Mouse (Mus musculus) kidney, postnatal 10 days (tissue): Measurements from ENCODE around the gene Pan2.
"Not testable (repeated sequence)": the region's sequence is repeated elsewhere in the genome, so short reads cannot be mapped to it uniquely, and the experiment has no call there.

Experiments used
- DNase-seq: peaks from one replicate; pipeline ENCODE4 v3.0.0; 2021; ENCODE audit warnings: mixed read lengths

Gene Pan2

DNA sequence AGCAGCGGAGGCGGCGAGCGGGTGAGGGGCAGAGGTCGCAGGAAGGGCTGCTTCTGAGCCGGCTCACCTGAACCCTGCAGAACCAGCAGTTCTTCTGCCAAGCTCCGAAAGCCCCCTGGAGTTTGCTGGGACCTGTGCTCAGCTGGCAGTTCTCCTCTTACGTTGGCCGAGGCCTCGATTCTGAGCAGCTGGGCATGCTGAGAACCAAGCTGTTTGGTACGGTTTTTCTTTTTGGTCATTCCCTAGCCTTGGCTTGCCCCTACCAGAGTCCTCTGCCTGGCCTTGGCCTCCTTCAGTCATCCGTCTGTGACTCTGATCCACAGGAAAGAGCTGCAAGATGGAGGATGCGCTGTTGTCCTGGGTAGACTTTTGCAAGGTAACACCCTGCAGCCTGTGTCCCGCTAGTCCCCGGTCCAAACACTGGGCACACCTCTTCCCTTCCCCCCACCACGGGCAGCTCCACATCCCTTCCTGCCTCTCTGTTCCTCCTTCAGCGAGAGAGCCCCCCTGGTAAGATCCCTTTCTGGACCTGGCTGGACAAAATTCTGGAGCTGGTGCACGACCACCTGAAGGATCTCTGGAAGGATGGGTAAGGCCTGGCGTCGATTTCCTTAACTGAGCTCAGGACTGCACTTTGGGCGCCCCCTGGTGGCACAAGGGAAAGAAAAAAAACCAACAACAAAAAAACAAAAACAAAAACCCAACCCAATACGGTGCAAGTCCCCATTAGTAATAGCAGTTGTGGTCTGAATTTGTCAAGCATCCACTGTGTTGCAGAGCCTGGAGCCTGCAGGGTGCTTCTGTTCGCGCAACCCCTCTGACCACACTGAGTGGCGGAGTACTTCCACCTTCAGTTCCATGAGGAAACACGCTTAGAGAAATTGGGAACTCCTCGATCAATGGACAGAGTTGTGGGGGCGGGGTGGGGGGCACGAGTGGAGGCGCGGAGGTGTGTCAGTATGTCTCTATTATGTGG lies 19.2 kb upstream of the Pan2 start:
- DNase-seq, result peak; percentile 86

DNA sequence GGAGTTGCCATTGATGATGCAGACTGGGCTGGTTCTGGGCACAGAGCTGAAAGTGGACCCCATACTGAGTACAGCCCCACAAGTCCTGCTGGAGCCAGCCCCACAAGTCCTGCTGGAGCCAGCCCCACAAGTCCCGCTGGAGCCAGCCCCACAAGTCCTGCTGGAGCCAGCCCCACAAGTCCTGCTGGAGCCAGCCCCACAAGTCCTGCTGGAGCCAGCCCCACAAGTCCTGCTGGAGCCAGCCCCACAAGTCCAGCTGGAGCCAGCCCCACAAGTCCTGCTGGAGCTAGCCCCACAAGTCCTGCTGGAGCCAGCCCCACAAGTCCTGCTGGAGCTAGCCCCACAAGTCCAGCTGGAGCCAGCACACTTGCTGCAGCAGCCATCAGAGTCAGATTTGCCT lies 12.5 kb upstream of the Pan2 start:
- DNase-seq, result not testable (repeated sequence)

DNA sequence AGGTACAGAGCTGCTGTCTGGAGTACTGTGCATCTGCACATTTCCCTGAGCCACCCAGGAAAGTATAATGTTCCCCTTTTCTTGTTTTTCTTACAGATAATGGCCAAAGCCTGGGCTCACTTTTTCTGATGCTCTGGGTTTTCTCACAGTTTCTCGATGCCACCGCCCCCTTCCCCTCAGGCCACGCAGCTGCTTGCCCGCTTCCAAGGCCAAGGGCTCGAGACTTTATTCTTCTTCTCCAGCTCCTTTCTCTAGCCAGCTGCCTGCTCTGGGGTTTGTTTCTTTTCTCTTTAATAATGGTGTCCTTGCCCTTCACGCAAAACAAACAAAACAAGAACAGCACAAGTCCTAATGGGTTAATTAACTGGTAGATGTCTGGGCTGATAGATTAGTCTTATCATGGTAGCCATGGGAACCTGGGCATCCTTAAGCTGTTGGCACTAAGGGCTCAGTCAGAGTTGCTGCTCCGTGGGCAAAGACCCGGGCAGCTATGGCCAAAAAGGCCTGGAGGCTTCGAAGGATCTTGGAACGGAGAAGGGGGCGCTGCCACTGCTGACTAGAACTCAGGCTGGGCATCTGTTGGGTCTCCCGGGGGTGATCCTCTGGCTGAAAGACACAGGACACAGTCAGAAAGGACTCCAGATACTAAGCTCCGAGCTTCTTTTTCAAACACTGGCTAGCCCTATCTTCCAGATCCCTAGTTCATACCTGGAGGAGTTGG lies 6.6 kb upstream of the Pan2 start:
- DNase-seq, result no peak

DNA sequence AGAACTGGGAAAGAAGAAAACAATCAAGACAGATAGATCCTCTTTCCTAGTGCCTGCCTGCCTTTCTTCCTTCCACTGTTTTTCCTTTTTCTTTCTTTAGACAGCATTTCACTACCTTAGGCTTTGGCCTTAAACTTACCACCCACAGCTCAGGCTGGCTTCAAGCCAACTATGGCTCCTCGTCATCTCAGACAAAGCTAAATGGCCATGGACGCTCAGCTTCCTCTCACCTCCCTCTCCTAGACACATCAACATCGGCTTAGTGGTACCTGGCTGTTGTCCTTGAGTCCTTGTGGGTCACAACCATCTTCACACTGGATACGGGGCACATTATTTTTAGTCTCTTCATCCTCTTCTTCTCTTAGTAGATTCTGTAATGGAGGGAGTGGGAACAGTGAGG lies 5.9 kb upstream of the Pan2 start:
- DNase-seq, result no peak

DNA sequence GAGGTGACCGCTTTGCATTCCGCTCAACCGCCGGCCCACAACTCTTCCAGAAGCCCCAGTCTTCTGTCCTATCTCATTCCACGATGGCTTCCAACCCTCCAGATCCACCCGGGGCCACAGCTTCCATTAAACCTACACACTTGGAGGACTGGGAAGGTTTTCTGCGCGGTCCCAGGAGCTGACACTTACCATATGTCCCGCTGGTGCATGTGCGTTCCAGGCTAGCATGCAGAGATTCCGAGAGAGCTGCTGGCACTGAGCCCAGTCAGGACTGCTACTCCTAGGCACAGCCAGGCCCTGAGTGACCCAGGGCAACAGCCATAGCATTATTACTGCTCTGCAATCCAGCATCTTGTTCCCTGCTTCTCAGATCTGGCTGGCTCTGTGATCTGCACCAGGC lies 5.5 kb upstream of the Pan2 start:
- DNase-seq, result peak; percentile 53

- no peak for DNase-seq
These were observed 4.9 kb upstream of the Pan2 start for GRCm38 (mm10) chr10:128298243-128298642.

DNA sequence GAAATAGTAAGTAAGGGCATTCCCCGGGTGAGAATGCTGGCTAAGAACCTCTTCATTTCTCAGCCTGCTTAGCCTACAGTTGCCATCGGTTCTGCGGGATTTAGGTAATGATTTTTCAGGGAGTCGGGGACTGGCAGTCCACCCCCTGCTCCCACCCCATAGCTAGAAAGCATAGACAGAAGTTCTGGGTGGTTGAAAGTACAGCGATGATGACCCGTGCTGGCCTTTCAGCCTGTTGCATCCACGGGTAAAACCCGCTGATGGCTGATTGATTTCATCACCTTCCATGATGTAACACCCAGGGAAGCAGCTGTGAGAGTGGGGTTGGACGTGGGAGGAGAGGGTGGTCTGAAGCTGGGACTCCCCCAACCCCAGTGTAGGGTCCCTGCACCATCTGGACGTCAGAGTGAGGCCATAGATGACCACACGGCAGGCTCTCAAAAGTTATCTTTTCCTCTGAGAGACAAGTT lies 4.4 kb upstream of the Pan2 start, which contains the start of gene Il23a:
TSS of gene Il23a (minus strand) at position 51 of the 470 bp plus-strand sequence.
- no peak for DNase-seq

DNA sequence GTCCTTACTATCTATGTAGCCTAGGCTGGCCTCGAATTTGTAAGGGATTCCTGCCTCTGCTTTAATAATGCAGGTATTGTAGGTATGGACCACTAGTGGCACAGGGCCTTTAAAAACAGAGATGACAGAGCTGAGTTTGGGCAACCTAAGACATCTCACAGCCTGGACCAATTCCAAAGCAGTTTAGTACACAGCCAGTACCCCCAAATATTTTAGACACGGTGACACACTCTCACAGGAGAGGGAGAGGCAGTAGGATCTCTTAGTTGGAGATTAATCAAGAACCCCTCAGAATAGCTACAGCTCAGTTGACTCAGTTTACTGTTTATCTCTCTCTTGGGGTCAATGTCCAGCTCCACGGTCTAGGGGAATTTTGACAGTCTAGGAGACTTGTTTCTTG lies 778 bp upstream of the Pan2 start:
- no peak for DNase-seq

GRCm38 (mm10) chr10:128302785-128303125 lies 380 bp upstream of the Pan2 start:
- no peak for DNase-seq

DNA sequence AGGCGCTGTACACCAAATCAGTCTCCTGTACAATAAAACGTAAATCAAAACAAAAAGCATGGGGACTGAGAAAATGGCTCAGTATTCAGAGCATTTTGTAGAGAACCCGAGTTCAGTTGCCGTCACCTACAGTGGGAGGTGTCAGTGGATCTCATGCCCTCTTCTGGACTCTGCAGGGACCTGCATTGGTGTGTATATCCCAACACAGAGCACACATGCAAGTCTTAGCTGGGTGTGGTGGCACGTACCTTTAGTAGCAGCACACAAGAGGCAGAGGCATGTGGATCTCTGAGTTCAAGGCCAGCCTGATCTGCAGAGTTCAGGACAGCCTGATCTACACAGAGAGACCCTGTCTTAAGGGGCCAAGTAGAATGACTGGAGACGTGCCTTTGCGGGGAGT lies 6.5 kb downstream of the Pan2 start:
- DNase-seq, result no peak

DNA sequence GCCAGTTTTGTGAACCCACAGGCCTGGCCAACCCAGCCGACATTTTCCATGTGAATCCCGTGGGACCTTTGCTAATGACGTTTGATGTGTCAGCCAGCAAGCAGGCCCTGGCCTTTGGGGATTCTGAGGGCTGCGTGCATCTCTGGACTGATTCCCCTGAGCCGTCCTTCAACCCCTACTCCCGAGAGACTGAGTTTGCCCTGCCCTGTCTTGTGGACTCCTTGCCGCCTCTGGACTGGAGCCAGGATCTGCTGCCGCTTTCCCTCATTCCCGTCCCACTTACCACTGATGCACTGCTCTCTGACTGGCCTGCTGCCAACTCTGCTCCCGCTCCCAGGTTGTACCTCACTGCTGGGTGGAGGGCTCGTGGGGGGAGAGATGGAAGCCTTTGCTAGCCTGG lies 7.0 kb downstream of the Pan2 start:
- DNase-seq, result peak; percentile 84

DNA sequence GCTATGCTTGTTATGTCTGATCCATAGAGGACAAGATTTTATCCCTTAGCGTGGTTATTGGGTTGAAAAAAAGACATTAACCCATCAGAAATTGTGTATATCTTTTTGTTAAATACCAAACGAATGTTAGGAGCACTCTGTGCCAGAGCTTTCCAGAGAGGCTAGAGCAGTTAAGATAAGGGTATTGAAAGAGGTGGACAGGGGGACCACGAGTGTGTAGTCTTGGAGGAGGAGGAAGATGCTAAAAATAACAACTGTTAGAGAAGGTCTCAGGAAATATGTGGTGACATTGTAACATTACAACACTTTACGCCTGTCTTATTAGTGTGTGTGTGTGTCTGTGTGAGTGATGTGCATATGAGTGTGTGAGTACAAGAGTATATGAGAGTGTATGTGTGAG lies 7.8 kb downstream of the Pan2 start:
- no peak for DNase-seq

DNA sequence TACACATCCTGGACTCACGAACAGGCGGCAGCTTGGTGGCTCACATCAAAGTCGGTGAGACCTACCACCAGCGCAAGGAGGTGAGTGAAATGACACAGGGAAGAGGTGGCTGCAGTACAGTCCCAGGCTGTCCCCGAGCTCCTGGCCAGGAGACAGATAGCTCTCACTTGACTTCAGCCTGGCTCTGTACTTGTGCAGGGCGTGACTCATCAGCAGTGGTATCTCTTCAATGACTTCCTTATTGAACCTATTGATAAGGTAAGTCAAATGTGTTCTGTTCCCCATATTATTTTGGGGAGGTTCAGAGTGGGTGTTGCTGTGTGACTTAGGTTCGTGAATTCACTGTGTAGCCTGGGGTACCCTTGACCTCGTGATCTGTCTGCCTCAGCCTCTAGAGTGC lies 12.4 kb downstream of the Pan2 start:
- DNase-seq, result no peak

DNA sequence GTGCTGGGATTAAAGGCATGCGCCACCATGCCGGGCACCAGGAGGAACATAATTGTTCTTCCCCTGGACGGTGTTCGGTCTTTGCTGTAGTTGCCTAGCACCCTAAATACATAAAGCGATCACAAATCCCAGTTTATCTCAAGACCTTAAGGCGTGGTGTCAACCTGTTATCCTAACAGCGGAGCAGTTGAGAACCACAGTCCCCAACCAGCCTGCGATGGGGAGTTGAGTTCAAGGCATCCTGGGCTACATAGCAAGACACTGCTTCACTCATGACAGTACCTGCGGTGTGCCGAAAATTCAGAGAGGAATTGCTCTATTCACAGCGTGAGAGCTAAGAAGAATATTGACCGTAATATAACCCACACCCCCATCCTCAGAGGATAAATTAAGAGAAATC lies 18.5 kb downstream of the Pan2 start:
- no peak for DNase-seq

GRCm38 (mm10) chr10:128322141-128323108 lies 19.3 kb downstream of the Pan2 start, which contains the start of gene Cnpy2:
Gene Cnpy2, plus strand, starts transcription at chr10:128322459.
- peak; percentile 91 for DNase-seq

DNA sequence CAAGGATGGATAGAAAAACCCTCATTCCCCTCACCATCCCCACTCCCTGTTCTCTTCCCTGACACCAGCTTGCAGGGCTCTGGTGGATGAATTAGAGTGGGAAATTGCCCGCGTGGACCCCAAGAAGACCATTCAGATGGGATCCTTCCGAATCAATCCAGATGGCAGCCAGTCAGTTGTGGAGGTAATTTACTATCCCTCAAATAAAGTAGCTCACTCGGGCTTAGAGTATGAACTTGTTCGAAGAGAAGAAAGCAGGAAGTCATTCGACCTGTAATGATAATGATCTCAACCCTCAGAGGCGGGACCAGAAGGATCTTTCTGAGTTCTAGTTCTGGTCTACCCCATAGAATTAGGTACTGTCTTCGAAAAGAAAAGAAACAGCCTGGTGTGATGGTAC lies 20.4 kb downstream of the Pan2 start:
- DNase-seq, result no peak

DNA sequence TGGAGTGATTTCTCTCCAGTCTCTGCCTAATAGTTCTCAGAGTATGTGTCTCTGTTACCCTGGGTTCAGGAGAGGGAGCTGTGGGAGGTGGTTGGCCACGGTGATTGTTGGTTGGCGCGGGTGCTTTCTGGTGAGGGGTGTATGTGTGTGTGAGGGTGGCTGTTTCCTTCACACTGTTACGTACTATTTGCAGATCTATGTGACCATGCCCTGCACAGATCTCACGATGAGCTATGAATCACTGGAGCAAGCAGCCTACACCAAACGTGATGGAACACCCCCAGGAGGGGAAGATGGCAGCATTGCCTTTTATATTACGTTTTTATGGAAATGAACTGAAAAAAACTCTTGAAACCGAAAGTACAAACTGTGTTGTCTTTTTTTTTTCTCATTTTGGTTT lies 23.7 kb downstream of the Pan2 start:
- DNase-seq, result no peak

GRCm38 (mm10) chr10:128327610-128328009 lies 24.5 kb downstream of the Pan2 start:
- DNase-seq, result no peak

DNA sequence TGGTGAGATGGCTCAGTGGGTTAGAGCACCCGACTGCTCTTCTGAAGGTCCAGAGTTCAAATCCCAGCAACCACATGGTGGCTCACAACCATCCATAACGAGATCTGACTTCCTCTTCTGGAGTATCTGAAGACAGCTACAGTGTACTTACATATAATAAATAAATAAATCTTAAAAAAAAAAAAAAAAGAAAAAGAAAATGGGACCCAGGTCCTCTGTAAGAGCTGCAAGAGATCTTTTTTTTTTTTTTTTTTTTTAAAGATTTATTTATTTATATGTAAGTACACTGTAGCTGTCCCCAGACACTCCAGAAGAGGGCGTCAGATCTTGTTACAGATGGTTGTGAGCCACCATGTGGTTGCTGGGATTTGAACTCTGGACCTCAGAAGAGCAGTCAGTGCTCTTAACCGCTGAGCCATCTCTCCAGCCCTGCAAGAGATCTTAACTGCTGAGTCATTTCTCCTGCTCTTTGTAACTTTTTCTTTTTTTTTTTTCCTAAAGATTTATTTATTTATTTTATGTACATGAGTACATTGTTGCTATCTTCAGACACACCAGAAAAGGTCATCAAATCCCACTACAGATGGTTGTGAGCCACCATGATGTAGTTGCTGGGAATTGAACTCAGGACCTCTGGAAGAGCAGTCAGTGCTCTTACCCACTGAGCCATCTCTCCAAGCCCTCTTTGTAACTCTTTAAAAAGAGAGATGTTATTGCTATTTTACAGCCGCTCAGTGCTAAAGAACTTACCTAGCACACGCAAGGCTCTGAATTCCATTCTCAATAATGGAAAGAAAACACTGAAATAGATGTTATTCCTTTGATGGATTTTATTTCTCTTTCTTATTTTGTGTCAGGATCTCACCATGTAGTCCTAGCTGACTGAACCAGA lies 29.5 kb downstream of the Pan2 start:
- DNase-seq, result not testable (repeated sequence)

GRCm38 (mm10) chr10:128335582-128335981 lies 32.4 kb downstream of the Pan2 start:
- peak; percentile 89 for DNase-seq

- no peak for DNase-seq
These were observed 33.1 kb downstream of the Pan2 start for GRCm38 (mm10) chr10:128336195-128336594.

DNA sequence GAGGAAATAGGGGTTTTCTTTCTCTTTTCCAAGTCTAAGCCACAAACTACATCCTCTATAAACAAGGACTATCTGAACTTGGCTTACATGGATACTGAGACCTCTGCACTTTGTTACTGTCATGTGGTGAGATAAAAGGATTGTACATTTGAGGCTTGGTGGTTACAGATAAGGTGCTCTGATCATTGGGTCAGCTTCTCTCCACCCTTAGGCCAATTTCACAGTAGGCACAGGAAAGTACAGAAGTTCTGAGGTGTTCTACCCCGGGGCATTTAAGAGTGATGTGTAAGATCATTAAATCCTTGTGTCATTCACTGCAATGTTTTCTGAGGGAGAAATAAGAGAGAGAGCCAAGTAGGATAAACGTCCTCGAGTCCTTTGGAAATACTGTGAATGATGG lies 33.5 kb downstream of the Pan2 start:
- DNase-seq, result no peak
